Mouse (Mus musculus): ENCODE measurements around the gene Gsta4. TPM values are rescaled to one million over a fixed set of nuclear protein-coding genes. Genes with fewer than 3 reads are reported as not detected.
A peak's percentile ranks its signal among the peaks of the same experiment; 100 is the strongest.

The Gsta4 gene
- polyA plus RNA-seq, 1 experiment from 2014 or later, result 23.3 TPM

- H3K4me1 ChIP-seq (replicated peaks; ENCODE audit: control insufficient read depth, insufficient read depth, low read length), result no peaks in the 10 kb centered on the region
- TF ChIP-seq CTCF (IDR thresholded peaks at IDR 0.05; ENCODE audit: low read depth), result peak; percentile 24; the same call in 1 of the 2 replicates
- peaks cover 62% of the 10 kb centered on the region for H3K36me3 ChIP-seq (ENCODE audit: control insufficient read depth, insufficient read depth)
- H3K4me3 ChIP-seq (ENCODE audit: low read depth, low read length), result no peak overlapping the region
- H3K4me2 ChIP-seq (replicated peaks; ENCODE audit: low read depth), result no peak overlapping the region
- no peak overlapping the region for H3K27ac ChIP-seq (ENCODE audit: low read depth, low read length)
- H3K9me3 ChIP-seq (ENCODE audit: control insufficient read depth), result no peaks in the 10 kb centered on the region
- no peaks in the 10 kb centered on the region for H3K27me3 ChIP-seq (replicated peaks; ENCODE audit: control insufficient read depth, insufficient read depth, low read length)
- 76% methylated on average over 11 of the region's 11 CpGs for WGBS
- no peak overlapping the region for H3K9ac ChIP-seq (ENCODE audit: low read depth, low read length)
- no peak for ATAC-seq
Measured at GRCm38 (mm10) chr9:78154211-78154977, 28.2 kb upstream of the Gsta4 start.

DNA sequence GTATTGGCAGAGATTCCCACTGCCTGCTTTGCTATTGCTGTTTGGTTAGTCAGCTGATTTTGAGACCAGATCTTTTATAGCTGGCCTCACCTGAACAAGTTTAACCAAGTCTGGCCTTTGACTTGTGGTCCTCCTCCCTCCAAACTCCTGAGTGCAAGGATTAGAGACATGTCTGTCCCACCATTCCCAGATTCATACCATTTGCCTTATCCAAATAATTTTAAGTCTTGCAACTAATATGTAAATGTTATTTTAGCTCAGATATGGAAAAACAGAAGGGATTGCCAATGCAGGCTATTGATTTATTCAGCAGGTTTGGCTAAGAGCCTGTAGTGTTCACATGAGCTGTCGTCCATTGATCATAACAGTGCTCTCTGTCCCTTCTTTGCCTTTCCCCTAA lies 25.4 kb upstream of the Gsta4 start:
- no peak for ATAC-seq
- TF ChIP-seq CTCF (IDR thresholded peaks at IDR 0.05; ENCODE audit: low read depth), result no peak
- H3K27me3 ChIP-seq (replicated peaks; ENCODE audit: control insufficient read depth, insufficient read depth, low read length), result no peaks in the 10 kb centered on the region
- no peak overlapping the region for H3K4me3 ChIP-seq (ENCODE audit: low read depth, low read length)
- no peaks in the 10 kb centered on the region for H3K9me3 ChIP-seq (ENCODE audit: control insufficient read depth)
- no peak overlapping the region for H3K27ac ChIP-seq (ENCODE audit: low read depth, low read length)
- H3K4me2 ChIP-seq (replicated peaks; ENCODE audit: low read depth), result no peak overlapping the region
- no peaks in the 10 kb centered on the region for H3K4me1 ChIP-seq (replicated peaks; ENCODE audit: control insufficient read depth, insufficient read depth, low read length)
- H3K9ac ChIP-seq (ENCODE audit: low read depth, low read length), result no peak overlapping the region
- H3K36me3 ChIP-seq (ENCODE audit: control insufficient read depth, insufficient read depth), result peaks cover 78% of the 10 kb centered on the region
- WGBS, result 83% methylated on average over 1 of the region's 1 CpGs

DNA sequence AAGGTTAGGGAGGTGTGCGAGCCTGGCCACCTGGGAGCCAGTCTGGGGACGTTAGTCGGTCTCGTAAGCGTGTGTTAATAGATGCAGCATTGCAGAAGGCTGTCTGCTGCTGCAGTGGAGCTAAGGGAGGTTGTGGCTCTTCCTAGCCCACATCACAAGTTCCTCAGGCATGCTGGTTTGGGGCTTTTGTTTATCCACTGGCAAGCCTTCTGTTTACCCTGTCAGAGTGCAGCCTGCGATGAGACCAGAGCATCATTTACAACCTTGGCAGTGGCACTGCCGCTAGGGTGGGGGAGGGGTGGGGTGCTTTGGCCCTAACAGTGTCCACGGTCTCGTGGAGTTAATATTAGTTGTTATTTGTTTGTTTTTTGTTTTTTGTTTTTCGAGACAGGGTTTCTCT lies 19.3 kb upstream of the Gsta4 start:
- WGBS, result 61% methylated on average over 10 of the region's 10 CpGs
- H3K9me3 ChIP-seq (ENCODE audit: control insufficient read depth), result no peaks in the 10 kb centered on the region
- H3K4me3 ChIP-seq (ENCODE audit: low read depth, low read length), result no peak overlapping the region
- no peaks in the 10 kb centered on the region for H3K27me3 ChIP-seq (replicated peaks; ENCODE audit: control insufficient read depth, insufficient read depth, low read length)
- H3K4me1 ChIP-seq (replicated peaks; ENCODE audit: control insufficient read depth, insufficient read depth, low read length), result no peaks in the 10 kb centered on the region
- H3K36me3 ChIP-seq (ENCODE audit: control insufficient read depth, insufficient read depth), result peaks cover 64% of the 10 kb centered on the region
- no peak overlapping the region for H3K9ac ChIP-seq (ENCODE audit: low read depth, low read length)
- ATAC-seq, result no peak
- no peak overlapping the region for H3K4me2 ChIP-seq (replicated peaks; ENCODE audit: low read depth)
- H3K27ac ChIP-seq (ENCODE audit: low read depth, low read length), result no peak overlapping the region
- no peak for TF ChIP-seq CTCF (IDR thresholded peaks at IDR 0.05; ENCODE audit: low read depth)

- Histone ChIP-seq H3K36me3 (ENCODE audit: control insufficient read depth, insufficient read depth) (peaks cover 58% of the 10 kb centered on the region), H3K27me3 (replicated peaks; ENCODE audit: control insufficient read depth, insufficient read depth, low read length) (no peaks in the 10 kb centered on the region), H3K9me3 (ENCODE audit: control insufficient read depth) (no peaks in the 10 kb centered on the region), H3K9ac (ENCODE audit: low read depth, low read length) (no peak overlapping the region), H3K27ac (ENCODE audit: low read depth, low read length) (no peak overlapping the region), H3K4me3 (ENCODE audit: low read depth, low read length) (no peak overlapping the region), H3K4me1 (replicated peaks; ENCODE audit: control insufficient read depth, insufficient read depth, low read length) (no peaks in the 10 kb centered on the region), H3K4me2 (replicated peaks; ENCODE audit: low read depth) (no peak overlapping the region)
- no peak for ATAC-seq
- TF ChIP-seq CTCF (IDR thresholded peaks at IDR 0.05; ENCODE audit: low read depth), result no peak
- 84% methylated on average over 3 of the region's 3 CpGs for WGBS
Measured at GRCm38 (mm10) chr9:78164741-78165140, 17.8 kb upstream of the Gsta4 start.

- H3K9me3 ChIP-seq (ENCODE audit: control insufficient read depth), result no peaks in the 10 kb centered on the region
- H3K27ac ChIP-seq (ENCODE audit: low read depth, low read length), result no peak overlapping the region
- H3K4me2 ChIP-seq (replicated peaks; ENCODE audit: low read depth), result no peak overlapping the region
- no peaks in the 10 kb centered on the region for H3K4me1 ChIP-seq (replicated peaks; ENCODE audit: control insufficient read depth, insufficient read depth, low read length)
- no peak for TF ChIP-seq CTCF (IDR thresholded peaks at IDR 0.05; ENCODE audit: low read depth)
- peaks cover 53% of the 10 kb centered on the region for H3K36me3 ChIP-seq (ENCODE audit: control insufficient read depth, insufficient read depth)
- no peak overlapping the region for H3K9ac ChIP-seq (ENCODE audit: low read depth, low read length)
- H3K27me3 ChIP-seq (replicated peaks; ENCODE audit: control insufficient read depth, insufficient read depth, low read length), result no peaks in the 10 kb centered on the region
- WGBS, result 92% methylated on average over 6 of the region's 6 CpGs
- ATAC-seq, result no peak
- H3K4me3 ChIP-seq (ENCODE audit: low read depth, low read length), result no peak overlapping the region
Measured at GRCm38 (mm10) chr9:78165454-78165853, 17.1 kb upstream of the Gsta4 start.

DNA sequence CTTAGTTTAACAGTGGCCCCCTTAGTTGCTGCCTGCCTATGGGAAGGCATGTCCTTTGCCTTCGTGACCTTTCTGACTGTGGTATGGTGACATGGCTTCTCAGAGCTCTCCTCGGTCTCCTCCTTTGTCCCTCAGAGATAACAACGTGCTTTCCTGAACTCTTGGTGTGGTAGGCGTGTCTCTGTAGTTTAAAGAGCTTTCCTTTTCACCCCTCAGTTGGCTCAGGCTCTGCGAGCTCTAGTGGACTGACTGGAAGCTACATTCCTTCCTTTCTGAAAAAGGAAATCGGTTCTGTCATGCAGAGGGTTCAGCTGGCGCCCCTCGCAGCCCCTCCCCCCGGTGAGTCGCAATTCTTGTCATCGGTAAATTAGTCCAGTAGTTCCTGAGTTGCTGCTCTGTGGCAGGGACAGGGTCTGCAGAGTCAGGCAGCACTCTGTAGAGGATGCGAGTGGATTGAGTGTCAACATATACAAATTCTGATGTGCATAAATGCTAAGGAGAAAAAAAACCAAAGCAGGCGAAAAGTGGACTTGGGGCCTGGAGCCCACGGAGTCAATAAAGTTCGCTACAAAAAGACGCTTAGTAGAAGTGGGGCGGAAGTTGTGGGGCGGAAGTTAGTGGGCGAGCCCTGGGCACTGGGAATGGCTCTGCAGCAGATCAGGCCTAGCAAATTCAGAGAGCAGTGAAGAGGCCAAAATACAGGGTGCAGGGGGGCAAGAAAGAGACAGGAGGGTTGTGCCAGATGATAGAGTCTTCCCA lies 15.7 kb upstream of the Gsta4 start:
- ATAC-seq, result no peak

More for the DNA sequence above, 15.7 kb upstream of the Gsta4 start:
- Histone ChIP-seq H3K9me3 (ENCODE audit: control insufficient read depth) (no peaks in the 10 kb centered on the region), H3K4me2 (replicated peaks; ENCODE audit: low read depth) (no peak overlapping the region), H3K36me3 (ENCODE audit: control insufficient read depth, insufficient read depth) (peaks cover 39% of the 10 kb centered on the region), H3K4me3 (ENCODE audit: low read depth, low read length) (no peak overlapping the region), H3K27ac (ENCODE audit: low read depth, low read length) (no peak overlapping the region), H3K9ac (ENCODE audit: low read depth, low read length) (no peak overlapping the region), H3K4me1 (replicated peaks; ENCODE audit: control insufficient read depth, insufficient read depth, low read length) (no peaks in the 10 kb centered on the region), H3K27me3 (replicated peaks; ENCODE audit: control insufficient read depth, insufficient read depth, low read length) (no peaks in the 10 kb centered on the region)
- no peak for TF ChIP-seq CTCF (IDR thresholded peaks at IDR 0.05; ENCODE audit: low read depth)
- WGBS, result 75% methylated on average over 19 of the region's 19 CpGs

All from intestine, postnatal 0 days (tissue).